Mouse (Mus musculus) kidney, postnatal 10 days (tissue): ENCODE results near the gene Surf2.
"Not testable (repeated sequence)": the region's sequence is repeated elsewhere in the genome, so short reads cannot be mapped to it uniquely, and the experiment has no call there.

Source experiments
- DNase-seq: peaks from one replicate; pipeline ENCODE4 v3.0.0; 2021; ENCODE audit warnings: mixed read lengths

Gene Surf2

DNA sequence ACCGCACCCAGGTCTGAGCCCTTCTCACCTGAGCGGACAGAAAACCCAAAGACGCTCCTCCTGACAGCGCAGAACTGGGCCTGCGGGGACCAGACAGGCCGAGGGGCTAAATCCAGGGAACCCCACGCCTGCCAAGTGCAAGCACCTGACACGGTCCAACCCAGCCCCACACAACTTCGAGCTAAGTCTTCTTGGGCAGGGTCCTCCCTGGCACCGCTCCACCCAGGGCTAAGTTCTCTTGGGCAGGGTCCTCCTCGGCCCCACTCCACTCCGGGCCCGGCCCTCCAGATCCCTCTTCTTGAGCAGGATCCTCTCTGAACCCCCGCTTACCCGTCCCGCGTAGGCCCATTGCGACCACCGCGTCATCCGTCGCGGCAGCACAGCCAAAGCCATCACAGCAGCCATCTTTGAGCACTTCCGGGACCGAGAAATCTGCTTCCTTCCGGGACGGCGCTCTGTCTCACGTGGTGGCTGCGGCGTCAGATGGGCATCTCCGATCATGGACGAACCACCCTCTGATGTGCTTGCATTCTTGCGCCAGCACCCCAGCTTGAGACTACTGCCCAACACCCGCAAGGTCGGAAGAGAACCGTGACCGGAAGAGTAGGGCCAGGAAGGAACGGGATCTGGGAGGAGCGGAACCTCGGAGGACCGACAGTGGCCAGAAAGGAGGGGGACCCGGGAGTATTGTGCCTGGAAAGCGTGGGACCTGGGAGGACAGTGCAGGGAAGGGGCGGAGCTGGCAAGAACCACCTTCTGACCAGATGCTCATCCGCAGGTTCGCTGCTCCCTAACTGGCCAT lies at the start of gene Surf2, which contains the start of gene Surf1:
Gene Surf2 (plus strand): TSS at position 441 of the 802 bp plus-strand sequence.
Gene Surf1 (minus strand): TSS at position 604 of the 802 bp plus-strand sequence.
- peak; percentile 87 for DNase-seq

DNA sequence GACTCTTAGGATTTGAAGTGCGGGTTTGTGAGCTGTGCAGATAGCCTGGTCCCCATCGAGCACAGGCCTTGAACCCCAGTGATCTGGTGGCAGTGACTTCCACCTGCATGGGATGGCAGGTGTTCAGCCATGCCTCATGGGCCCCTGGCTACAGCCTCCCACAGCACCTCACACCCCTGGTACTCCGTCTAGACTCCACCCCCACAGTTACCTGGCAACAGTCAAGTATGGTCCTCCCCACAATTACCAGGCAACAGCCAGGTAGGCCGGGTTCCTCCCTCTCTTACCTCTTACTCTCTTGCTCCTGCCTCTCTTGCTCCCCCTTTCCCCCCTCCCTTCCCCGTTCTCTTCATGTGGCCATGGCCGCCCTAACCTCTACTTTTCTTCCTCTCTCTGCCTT lies 45.5 kb upstream of the Surf2 start:
- DNase-seq, result no peak

DNA sequence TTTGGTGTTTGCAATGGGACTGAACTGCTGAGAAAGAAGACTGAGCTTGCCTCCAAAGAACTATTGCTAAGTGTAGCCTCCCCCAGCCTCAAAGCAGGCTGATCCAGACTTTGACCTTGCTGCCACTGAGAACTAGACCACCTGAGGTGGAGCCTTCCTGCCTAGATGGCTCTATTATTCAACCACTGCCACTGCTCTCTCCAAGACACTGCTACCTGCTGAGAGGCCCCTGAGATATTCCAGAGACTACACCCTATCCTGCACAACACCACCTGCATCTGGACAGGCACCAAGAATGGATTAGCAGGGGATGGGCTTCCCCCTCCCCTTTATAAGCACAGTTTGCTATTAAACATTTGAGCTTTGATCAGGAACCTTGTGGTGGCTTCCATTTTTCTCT lies 37.6 kb upstream of the Surf2 start:
- DNase-seq, result no peak

DNA sequence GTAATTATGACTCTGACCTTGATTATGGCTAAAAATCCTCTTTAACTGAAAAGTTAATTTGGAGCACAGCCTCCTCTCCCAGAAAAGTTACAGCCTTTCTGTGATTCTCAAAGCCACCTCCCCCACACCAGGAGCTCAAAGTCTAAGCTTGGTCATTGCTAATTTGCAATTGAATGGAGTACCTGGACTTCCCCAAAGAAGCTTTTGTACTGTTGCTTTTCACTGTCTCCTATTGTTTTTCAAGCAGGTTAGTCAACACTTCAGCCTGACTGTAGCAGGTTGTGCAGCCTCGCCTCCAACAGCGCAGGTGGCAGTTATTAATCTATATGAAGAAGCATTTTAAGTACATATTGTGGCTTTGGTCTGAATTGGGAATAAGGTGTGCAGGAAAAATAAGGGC lies 30.6 kb upstream of the Surf2 start:
- not testable (repeated sequence) for DNase-seq

DNA sequence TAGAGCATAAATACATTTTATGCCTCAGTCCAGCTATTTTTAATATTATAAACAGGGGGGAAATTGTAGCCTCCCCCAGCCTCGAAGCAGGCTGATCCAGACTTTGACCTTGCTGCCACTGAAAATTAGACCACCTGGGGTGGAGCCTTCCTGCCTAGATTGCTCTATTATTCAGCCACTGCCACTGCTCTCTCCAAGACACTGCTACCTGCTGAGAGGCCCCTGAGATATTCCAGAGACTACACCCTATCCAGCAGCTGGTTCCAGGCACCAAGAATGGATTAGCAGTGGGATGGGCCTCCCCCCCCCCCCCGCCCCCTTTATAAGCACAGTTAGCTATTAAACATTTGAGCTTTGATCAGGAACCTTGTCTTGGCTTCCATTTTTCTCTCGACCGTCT lies 30.0 kb upstream of the Surf2 start:
- DNase-seq, result not testable (repeated sequence)

DNA sequence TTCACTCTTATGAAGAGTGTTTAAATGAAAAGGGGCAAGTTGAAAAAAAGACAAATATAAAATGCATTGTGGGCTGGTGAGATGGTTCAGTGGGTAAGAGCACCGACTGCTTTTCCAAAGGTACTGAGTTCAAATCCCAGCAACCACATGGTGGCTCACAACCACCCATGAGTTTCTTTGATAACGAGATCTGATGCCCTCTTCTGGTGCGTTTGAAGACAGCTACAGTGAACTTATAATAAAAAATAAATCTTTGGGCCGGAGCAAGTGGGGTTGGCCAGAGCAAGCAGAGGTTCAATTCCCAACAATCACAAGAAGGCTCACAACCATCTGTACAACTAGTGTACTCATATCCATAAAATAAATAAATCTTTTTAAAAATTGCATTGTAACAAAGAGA lies 20.3 kb upstream of the Surf2 start:
- DNase-seq, result no peak

DNA sequence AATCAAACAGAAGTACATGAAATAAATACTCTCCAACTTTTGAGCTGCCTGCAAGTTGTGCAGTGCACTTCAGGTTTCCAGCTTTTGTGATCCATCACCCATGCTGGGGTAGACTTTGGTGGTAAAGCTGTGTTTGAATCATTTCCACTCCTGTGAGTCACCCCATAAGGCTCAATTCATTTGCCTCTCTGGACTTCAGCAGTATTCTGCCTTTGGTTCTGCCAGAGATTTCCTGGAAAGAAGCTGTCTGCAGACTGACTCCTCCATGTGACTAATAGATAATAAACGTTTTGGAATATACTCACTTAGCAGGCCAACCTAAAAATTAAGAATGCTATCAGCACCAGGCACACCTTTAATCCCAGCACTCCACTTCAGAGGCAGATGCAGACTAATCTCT lies 15.4 kb upstream of the Surf2 start:
- peak; percentile 0 for DNase-seq

DNA sequence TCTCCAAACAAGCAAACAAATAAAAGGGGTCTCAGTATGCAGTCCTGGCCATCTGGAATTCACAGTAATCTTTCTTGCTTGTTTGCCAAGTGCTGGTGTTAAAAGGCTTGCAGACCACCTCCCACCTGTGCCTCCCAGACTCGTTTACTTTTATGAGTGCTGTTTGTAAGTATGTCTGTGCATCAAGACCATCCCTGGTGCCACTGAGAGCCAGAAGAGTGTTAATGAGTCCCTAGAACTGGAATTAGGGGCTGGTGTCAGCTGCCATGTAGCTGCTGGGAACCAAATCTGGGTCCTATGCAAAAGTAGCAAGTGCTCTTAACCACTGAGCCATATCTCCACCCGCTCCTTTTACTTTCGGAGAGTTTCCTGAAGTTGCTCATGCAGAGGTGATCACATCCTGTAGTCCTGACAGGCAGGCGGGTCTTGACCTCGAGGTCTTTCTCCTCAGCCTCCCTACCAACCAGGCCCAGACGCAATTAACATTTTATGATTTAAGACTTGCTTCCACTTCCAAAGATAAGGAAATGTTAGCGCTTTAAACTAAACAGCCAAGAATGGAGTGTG lies 14.2 kb upstream of the Surf2 start:
- DNase-seq, result peak; percentile 6

DNA sequence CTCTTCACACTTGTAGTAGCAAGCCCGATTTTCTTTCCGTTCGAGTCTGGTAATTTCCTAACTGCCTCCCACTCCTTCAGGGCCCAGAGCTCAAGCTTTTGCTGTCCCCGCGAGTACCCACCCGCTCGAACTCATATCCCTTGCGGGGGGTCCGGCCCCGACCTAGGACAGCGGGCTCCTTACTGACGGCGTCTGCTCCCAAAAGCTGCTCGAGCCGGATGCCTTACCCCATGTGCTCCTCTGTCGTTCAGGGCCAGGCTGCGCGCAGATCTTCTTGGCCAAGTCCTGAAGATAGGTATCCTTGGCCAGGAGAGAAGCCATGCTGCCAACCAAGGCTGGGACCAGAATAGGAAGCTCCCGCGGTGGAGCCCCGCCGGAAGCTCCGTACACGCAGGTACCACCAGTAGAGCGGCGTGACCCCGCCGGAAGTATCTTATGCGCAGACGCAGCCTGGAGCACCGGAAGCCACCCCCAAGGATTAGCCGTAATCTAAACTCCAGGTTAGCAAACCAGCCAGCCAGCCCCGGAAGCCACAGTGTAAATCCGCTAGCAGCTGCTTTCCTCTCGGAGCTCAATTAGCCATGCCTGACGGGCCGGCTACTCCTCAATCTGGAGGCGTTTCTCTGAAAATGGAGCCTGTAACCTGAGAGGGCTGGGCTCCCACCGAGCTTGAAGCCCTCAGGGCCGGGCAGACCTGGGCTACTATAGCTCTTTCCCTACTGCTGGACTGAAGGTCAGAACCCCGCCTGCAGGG lies 13.5 kb upstream of the Surf2 start, which contains the start of gene Surf6:
Gene Surf6 (minus strand): TSS at position 413 of the 754 bp plus-strand sequence.
- DNase-seq, result peak; percentile 96

DNA sequence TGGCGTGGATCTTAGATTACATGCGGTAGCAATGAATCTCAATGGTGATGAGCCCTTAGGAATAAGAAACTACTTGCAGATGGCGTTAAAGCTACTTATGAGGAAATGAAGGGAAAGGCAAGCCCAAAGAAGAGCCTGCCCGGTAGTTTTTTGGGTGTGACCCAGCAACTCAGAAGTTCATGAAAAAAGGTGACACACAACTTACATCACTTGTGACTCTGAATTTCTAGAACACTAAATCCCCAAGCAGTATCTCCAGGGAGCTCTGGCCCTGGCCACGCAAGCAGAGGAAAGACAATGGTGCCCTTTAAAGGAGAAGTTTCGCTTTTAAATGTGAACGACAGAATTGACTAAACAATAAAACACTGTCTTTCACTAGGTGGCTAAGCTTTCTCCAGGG lies 12.9 kb upstream of the Surf2 start:
- no peak for DNase-seq

DNA sequence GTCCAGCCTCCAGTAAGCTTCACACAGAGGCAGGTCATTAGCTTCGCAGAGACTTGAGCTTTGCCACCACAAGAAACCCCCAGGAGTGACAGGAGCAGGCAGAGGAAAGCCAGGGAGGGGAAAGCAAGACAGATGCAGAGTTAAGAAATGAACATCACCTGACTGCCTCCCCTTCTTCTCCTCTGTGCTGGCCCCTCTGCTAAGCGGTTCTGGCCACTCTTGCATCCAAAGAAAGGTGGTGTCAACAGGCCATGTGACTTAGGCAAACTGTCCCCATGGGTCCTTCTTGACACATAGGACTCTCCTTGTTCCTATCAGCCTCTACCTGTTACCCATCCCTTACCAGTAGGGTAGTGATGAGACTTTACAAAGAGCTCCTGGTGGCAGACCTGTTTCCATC lies 10.2 kb upstream of the Surf2 start:
- DNase-seq, result no peak

DNA sequence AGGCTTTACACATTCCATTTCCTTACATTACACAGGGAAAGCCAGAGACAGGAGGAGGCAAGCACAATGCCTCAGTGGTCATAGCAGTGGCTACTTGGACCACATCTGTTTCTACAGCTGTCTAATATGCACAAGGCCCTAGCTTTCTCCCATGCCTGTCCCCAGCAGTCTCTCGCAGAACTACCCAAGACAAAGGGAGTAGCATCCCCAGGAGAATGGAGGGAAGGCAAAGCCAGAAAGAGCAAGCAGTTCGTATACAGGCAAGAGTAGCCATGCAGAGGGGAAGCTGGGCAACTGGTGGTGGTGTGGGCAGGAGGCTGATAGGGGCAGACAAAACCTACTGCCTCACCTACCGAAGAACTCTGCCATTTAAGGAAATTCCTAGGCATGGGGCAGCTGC lies 9.7 kb upstream of the Surf2 start:
- no peak for DNase-seq

DNA sequence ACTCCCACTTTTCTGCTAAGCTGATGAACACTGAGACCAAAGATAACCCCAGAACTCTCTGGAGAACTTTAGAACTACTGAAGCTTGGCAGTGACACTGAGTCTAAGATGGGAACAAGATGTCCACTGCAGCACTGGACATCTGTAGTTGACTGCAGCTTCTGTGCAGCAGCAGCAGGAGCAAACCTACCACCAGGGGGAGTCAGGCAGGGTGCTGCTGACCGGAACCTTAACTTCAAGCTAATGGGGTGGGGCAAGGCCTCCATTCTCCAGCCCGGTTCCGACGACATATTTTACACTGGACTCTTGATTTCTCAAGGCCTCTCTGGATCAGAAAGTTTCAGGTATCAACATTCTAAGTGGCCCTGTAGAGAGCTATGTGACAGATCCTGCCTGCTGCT lies 9.1 kb upstream of the Surf2 start:
- peak; percentile 76 for DNase-seq

DNA sequence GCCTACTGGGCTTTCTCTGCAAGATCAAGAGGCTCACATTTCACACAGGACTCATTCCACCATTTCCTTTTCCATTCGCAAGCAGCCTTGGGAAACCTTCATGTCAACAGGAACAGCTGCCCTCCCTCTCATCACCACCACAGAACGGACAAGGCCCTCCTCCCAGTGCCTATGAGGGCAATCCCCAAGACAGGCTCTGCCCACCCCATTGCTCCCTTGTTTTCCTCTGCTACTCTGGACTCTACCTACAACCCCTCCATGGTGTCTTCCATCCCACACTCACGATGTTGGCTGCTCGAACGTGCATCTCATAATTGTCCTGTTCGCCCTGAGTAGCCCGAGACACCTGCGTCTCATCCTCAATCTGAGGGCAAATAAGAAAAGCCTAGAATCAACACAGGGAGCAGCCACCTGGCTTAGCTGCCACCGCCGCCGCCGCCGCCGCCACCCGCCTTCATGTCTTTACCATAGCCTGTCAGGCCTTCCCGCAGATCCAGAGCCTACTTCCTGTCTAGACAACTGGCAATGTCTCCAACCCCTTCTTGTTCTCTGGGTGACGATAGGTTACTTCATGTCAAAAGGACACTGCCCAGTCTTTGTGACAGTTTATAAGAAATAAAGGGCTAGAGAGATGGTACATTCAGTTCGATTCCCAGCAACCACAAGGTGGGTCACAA lies 7.3 kb upstream of the Surf2 start:
- no peak for DNase-seq

DNA sequence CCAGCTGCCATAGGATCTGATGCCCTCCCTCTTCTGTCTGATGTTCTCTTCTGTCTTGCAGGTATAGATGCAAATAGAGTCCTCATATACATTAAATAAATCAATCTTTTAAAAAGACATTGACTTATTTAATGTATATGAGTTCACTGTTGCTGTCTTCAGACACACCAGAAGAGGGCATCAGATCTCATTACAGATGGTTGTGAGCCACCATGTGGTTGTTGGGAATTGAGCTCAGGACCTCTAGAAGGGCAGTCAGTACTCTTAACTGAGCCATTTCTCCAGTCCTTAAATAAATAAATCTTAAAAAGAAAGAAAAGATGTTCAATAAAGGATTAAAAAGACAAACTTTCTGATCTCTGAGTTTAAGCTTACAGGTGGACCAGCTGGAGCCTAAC lies 6.8 kb upstream of the Surf2 start:
- DNase-seq, result no peak

DNA sequence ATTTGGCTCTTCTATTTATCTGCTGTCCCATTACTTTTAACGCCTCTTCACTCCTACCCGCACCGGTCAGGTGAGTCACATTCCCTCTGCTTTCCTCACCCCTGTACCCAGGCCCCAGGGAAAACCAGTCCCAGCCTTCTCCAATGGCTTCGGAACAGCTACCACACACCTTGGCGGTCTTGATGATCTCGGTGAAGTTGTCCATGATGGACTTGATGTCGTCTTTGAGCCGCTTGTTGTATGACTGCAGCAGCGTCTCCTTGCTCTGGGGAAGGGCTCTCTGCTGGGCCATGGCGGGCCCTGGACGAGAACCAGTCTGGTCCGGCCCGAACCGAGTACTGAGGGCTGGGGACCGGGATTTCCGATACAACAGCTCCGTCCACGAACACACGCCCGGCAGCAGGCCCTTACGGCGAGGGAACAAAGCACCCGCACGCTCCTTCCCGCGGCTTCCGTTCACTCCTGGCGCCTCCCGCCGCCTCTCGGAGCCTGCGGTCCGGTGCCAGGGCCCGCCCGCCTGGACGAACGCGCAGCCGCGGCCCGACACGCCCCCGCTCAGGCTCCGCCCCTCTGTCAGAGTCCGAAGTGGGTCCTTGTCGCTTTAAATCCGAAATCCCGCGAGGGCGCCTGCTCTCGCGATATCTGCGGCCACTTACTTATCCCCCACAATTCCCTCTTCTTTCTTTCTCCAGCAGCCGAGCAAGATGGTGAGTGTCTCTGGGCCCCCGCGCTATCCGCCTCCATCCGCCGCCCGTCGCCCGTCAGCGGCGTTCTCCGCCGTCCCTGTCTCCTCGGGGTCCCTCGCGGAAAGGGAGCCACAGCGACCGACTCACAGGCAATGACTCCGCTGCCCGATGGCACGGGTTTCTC lies 5.8 kb upstream of the Surf2 start, which contains the start of the genes Med22 and Rpl7a:
Gene Med22 (minus strand): TSS at position 554 of the 870 bp plus-strand sequence.
Gene Rpl7a (plus strand): TSS at position 641 of the 870 bp plus-strand sequence.
- peak; percentile 100 for DNase-seq

DNA sequence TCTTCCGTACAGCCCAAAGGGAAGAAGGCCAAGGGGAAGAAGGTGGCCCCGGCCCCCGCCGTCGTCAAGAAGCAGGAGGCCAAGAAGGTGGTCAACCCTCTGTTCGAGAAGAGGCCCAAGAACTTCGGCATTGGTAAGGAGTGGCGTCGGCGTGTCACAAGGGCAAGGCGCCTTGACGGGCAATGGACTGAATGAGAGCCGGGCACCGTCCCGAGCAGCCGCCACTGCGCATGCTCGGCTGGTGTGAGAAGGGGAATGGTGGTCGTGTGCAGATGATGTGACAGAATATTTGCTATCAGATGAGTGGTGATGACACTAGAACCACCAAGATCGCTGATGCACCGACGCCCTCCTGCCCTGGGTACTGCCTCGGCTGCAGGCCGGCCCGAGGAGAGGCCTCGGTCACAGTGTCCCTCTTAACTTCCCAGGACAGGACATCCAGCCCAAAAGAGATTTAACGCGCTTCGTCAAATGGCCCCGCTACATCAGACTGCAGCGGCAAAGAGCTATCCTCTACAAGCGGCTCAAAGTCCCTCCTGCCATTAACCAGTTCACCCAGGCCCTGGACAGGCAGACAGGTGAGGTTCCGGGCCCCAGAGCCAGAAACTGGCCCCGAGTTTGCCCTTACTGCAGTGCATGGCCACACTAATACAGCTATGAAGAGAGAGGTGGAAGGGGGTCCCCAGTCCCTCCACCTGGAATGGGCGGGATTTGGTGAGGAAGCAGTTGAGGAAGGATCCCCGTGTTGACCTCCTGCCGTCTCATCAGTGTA lies 5.0 kb upstream of the Surf2 start:
- peak; percentile 77 for DNase-seq

DNA sequence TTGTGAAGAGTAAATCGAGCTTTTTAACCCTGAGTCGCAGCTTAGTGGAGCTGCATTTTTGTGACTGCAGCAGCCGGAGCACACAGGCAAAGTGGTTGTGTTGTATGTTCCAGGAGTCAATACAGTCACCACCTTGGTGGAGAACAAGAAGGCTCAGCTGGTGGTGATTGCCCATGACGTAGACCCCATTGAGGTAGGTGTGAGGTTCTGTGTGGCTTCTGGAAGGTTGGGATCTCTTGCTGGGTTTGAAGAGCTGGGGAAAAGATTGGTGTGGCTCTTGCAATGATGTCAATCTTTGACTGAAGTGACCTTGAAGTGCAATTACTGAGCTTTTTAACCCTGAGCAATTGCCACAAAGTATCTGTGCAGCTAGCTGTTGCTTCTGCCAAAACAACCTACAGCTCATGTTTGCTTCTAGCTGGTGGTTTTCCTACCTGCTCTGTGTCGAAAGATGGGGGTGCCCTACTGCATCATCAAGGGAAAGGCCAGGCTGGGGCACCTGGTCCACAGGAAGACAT lies 3.9 kb upstream of the Surf2 start:
- DNase-seq, result no peak

DNA sequence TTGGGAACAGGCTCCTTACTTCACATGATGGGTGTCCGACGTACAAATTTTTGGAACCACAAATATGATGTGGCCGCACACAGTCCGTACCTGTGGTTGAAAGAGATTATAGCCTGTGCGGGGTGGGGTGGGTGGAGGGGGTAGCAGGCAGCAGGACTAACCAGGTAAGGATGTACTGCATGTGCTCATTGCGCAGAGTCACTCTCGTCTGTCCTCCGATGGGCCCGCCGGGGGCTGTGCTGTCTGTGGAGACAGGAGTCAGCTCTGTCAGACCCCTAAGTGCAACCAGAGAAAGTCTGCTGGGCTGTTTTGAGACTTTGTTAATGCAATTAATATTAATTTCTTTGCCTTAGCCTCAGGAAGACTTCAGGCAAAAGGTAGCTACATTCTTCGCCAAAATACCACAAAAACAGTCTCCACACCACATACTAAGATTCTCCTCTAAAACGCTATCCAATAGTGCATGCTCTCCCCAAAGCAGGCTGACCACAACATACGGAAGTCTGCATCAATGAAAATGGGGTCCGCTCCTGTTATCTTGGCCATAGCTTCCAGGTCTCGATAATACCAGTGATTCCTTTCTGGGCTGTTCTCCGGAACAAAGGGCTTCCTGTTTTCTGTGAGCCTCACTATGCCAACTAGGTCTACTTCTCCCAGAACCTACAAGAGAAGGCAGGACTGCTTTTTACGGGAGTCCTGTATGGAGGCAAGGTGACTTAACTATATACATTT lies 2.6 kb upstream of the Surf2 start:
- DNase-seq, result no peak
